Mouse (Mus musculus): Measurements from ENCODE around the gene Trappc3l.

DNA sequence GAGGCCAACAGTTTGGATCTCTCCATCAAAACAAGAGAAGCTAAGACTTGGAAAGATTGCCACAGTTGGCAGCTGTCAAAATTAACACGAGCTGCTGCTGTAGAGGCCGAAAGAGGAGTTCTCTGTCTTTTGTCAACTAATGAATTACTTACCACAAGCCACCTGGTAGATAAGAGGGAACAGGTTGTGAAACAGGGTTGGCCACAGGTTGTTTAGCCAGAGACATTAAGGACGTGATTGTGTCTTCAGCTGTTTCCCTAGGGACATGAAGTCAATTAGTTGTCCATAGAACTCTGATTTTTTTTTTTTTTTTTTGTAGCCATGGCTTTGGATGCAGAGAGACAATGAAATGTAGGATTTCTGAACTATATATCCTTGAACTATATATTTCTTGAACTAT is 79.7 kb downstream of the Trappc3l start:
- TF ChIP-seq CTCF (IDR thresholded peaks at IDR 0.05; ENCODE audit: borderline replicate concordance, control insufficient read depth, extremely low read depth, insufficient read depth, low read length, poor library complexity), result no peak
- TF ChIP-seq POLR2A (IDR thresholded peaks at IDR 0.05; ENCODE audit: control insufficient read depth, extremely low read depth, insufficient read depth, low read length, poor library complexity), result no peak
